Mouse (Mus musculus): ENCODE measurements at regions not wholly inside any gene's neighbourhood (a gene's known extent, or its start where the extent isn't known, plus 50 kb on each side); places are given as distances from the start of the nearest gene placed in this dataset.

DNA sequence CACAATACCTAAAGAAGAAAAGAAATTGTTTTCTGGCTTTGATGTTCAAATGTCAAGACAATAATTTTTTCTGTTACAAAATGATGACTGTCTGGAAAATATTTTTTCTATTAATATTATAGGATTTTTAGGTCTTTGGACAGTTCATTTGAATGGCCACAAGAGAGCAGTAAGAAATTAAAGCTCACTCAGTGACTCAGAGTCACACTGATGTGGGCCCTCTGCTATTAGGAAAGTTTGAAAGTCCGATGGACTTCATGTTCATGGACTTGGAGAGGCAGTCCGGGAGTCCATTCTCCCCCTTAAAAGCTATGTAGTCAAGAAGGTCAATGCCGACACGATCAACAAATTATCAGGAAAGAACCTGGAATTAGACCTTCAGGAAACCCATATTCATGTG lies 657.0 kb downstream of the Mecom start:
- DNase-seq (ENCODE audit: low spot score in 2 of 2), result no peak

DNA sequence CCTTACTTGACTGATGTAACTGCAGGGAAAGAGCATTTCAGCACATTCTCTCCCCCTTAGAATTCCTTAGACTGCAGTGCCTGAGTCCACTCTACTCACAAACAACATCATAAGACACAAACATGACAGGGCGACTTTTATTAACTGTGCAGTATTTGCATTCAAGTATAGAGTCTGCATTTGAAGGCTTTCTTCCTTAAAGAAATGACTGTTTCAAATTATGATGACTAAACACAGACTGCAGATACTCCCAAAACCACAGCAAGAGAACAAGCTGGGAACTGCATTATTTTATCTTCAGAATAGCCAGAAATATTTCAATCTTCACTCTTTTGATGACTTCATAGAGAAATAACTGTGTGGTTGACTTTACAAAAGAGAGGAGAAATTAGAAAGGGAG lies 657.5 kb downstream of the Mecom start:
- no peak for DNase-seq (ENCODE audit: low spot score in 2 of 2)

DNA sequence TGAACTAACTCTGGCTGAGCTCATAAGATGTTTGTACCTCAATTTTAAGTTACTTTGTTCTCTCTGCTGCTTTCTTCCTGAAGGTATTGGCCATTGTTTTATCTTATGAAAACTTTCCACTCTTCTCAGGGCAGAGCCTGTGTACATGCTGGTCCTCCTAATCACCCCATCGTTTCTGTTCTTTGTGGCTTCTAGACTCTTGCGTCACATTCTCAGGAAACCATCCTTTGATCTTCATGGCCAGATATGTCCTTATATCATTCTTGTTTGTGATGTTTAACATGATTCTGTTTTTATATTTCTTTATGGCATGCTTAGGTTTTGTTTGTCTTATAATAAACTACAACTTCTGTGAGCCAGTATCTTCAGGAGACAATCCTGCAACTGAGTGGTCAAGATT lies 658.2 kb downstream of the Mecom start:
- DNase-seq (ENCODE audit: low spot score in 2 of 2), result no peak

DNA sequence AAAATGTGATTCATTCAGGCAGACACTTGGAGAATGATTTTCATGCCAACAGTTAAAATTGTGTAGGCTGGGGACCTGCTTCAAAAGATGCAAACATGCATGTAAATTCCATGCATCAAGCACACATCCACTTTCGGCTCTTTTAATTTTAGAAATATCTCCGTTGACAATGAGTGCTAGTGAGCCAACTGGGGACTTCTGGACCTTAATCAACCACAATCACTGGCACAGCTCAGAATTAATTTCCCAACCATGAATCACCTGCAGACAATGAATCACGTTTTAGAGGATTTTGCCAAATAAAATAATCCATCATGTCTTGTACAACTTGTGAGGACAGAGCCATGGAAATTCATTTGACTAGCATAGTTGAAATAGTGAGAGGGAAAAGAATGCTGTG lies 667.8 kb downstream of the Mecom start:
- DNase-seq (ENCODE audit: low spot score in 2 of 2), result no peak

DNA sequence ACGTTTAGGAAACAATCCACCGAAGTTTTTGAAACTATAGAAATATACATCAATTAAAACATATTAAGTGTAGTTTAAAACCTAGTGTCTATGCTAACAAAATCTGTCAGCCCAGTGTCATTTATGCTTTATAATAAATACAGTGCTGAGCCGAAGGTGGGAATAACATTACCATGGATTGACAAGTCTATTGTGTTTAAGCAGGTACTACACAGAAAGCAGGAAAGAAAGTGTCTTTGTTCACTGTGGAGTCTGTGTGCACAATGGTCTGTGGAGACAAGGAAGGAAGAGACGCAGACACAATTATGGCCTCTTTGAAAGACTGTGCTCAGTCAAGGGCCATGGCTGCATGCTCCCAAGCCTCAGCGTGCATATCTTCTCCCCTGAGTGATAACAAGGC lies 672.0 kb downstream of the Mecom start:
- DNase-seq (ENCODE audit: low spot score in 2 of 2), result no peak

DNA sequence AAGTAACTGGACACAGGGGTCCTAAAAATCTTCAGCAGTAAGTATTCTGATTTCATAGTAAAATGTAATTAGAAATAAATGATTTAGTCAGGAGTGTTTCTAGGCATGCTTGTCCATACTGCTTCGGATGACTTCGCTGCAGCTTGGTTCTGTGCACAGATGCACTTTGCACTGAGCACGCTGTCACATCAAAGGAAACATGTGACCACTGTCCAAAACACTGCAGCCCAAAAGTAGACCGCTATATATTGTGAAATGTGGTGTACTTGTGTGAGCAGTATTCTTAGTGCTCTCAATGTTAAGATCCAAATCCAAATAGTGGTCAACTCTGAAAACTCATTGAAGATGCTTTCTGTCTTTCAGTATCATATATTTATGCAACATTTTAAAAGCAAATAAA lies 685.4 kb downstream of the Mecom start:
- DNase-seq (ENCODE audit: low spot score in 2 of 2), result no peak

DNA sequence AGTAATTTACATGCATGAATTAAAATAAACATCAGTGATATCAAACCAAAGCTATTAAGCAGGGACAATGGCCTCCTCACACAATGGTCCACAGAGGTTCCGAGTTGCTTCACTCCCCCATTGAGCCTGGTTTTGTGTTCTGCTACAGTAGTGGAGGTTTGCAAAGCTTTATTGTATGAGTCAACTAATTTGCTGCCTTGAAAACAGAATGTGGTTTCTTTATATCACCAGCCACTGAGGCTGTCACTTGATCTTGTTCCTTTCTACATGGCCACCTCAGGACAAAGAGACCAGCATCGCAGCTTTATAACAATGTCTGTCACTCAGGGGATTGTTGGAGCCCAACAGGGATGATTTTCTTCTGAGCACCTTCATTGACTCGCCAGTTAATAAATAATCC lies 695.3 kb downstream of the Mecom start:
- DNase-seq (ENCODE audit: low spot score in 2 of 2), result no peak

DNA sequence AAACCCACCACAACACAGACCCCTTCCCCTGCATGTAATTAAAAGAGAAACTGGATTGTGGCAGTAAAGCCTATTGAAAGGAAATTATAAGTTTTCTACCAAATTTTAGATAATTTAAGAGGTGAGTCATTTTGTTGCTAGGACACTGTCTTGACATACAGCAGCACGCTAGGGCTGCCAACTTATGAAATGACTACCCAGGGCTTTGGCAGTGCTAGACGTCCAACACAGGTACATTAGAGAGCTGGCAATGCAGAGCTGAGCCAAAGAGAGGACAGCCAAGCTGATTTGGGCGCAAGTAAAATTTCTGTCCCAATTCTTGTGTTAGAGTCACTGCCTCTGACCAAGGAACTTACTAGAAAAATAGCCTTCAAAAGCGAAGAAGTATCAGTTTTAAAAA lies 712.4 kb downstream of the Mecom start:
- DNase-seq (ENCODE audit: low spot score in 2 of 2), result no peak

DNA sequence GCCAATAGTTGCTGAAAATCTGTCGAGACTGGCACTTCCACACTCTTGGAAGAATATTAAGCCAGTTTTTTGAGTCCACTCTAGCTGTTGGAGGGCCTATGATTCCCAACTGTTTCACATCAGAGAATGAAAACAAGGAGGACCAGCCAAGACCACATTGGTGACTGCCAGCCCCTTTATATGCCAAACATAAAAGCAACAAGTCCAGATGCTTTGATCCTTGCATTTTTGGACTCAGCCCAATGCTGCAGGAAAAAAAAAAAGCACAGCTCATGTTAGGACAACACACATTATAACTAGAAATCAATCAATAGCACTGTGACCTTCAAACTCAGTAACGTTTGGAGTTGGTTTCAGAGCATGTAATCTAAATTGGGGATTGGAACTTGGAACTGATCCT lies 712.9 kb downstream of the Mecom start:
- no peak for DNase-seq (ENCODE audit: low spot score in 2 of 2)

DNA sequence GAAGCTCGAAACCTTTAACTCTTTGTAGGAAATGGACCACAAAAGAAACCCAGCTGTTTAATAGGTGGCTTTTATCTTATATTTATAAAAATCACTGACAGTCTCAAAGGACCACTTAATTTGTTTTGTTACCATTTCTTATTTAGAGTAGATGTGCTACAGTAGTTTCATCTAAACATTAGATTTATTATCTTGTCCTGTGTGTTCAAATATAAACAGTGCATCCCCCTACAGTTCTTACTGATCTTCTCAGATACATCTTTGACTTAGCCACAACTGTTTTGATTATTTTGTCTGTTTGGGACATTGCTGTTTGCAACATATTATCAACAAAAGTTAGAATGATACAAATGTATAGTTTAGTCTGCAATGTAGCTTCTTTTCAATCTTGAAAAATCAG lies 716.5 kb downstream of the Mecom start:
- DNase-seq (ENCODE audit: low spot score in 2 of 2), result no peak

DNA sequence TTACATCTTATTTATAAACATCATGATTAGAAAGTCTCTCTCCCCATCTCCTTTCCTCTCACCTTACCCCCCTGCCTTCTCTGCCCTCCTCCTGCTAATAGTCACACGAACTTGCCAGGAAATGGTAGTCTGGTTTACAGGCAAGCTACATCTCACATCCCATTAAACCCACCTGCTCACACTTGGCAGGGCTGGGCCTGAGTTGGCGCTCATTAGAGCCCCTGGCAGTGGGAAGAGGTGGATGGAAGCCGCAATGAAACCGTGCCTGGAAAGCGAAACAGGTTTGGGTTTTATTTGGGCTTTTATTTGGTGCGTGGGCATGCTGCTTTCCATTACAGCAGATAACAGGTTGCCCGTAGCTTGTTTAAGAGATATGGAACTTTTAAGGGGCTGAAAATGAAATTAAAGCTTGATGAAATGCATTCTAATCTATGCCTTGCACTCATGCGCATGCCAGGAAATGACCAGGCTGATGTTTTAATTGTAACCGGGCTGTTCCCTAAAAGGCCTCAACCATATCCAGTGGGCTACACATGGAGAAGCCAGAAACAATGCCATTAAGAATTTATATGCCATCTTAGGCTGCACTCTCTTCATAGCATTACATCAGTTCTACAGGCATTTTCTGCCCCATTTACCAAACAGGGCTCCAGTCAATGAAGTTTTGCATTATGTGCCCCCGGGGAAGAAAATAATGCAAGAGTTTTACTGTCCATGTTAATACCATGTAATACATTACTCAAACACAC lies 725.0 kb downstream of the Mecom start:
- DNase-seq (ENCODE audit: low spot score in 2 of 2), result no peak

DNA sequence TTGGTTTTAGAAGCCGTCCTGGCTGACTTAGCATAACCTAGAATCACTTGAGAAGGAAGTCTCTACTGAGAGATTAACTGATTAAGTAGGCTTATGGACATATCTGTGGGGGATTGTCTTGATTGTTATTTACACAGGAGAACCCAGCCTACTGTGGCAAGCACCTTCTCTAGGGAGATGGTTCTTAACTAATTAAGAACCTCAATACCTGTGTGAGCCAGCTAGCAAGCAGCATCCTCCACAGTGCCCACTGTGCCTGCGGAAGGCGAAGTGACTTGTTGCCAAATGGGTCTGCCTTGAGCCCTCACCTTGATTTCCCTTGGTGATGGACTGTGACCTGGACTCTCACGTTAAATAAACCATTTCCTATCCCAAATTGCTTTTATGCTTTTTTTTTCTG lies 730.8 kb downstream of the Mecom start:
- no peak for DNase-seq (ENCODE audit: low spot score in 2 of 2)

DNA sequence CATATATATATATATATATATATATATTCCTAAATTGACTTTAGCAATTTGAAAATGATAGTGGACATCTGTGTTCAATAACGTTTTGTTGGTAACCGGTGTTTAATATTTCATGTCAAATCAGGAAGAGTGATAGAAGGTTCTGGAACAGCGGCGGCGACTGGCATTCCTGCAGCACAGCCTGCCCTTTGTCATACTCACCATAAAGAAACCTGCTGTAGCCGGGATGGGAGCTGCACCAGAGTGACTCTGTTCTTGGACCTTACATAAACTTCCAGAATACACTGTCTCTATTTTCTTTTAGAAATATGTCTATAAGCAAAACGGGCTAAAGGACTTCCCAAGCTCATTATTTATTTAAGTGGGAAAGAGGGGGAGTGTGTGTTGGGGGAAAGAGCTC lies 731.5 kb downstream of the Egfem1 start:
- DNase-seq (ENCODE audit: low spot score in 2 of 2), result no peak

DNA sequence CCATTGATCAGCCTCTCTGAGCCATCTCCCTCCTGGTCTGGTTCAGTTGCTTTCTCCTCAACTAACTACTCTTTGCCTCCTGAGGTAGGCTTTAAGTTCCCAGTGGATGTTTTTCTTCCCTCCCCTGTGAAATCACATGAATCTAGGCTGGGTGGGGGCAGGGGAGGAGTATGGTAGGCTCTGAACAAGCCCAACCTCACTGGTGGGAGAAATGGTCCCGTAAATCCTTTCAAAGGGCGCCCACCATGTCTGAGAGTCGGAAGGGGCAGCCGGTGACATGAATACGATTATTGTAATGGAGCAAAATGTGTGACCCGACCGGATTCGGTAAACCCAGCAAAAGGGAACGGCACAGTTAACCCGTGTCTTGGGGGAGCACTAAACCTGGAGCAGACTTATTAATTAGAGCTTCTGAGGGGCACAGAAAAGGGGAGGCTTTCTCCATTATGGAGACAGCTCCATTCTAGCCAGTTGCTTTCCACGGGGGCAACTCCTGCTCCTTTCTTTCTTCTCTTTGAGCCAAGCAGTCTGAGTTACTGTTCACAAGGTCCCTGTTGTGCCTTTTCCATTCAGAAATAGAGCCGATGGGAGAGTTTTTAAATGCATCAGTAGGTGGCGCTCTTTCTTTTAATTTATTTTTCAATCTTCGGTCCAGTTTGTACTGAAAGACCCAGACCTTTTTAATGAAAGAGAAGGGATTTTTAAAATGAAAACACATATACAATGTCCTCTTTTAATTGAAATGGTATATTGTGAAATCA lies 730.8 kb downstream of the Egfem1 start:
- DNase-seq (ENCODE audit: low spot score in 2 of 2), result peak; percentile 10 to 11

DNA sequence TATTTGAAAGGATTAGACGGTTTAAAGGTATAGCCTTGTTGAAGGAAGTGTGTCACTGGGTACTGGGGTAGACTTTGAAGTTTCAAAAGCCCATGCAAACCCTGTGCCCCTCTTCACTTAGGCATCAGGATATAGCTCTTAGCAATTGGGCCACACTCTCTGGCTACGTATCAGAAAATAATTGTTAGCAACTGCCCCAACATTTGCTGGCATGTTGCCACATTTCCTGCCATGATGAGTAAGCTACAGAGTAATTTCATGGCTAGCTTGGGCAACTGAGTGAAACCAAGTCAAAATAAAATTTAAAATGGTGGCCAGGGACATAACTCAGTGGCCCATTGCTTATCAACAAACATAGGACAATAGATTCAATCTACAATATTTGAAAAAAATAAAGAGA lies 724.2 kb downstream of the Egfem1 start:
- no peak for DNase-seq (ENCODE audit: low spot score in 2 of 2)

DNA sequence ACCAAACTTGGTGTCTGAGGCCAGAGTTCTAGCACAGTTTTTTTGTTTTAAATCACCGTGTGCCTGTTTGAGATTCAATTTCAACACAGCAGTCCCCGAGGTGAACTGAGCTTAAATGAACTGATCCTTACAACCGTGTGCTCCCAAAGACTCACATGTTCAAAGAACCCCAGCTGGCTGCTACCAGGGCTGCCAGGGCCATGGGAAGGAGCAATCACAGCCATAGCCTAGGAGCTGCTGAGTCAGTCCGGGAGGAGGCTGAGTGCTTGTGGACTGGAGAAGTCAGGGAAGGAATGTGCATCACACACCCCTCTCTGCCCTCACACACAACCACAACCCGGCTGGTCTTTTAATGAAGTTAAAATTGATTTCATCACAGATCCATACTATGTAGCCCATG lies 721.6 kb downstream of the Egfem1 start:
- no peak for DNase-seq (ENCODE audit: low spot score in 2 of 2)

DNA sequence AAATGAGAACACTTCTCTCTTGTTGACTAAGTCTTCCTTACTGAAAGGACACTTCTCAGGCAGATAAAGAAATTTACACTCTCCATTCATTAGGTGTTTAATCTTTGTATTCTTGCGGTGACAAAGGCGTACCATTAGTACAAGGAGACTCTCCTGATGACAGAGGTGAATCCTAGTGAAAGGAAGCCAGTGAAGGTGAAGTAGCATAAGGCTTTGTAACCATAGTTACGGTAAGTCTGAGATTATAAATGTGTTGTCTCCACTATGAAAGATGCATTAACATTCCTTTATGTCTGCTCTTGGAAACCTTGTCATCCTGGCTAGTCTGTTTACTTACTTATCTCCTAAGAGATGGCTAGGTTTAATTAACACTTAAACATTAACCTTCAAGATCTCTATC lies 719.3 kb downstream of the Egfem1 start:
- no peak for DNase-seq (ENCODE audit: low spot score in 2 of 2)

DNA sequence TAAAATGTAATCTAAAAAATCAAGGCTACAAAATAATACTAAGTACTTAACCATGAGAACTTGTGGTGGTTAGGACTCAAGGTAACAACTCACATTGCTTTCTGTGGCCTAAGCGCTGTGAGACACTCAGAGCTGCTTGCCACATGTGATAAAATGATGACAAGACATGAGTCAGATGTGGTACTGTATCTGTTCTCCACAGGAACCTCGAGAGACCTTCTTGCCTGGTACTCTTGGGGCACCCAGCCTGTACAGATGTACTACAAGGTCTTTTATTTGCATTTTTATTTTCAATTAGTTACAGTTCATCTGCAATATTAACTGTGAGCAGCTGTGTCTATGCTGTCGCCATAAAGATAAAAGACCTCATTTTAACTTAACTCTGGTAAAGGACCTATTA lies 692.5 kb downstream of the Egfem1 start:
- DNase-seq (ENCODE audit: low spot score in 2 of 2), result no peak

DNA sequence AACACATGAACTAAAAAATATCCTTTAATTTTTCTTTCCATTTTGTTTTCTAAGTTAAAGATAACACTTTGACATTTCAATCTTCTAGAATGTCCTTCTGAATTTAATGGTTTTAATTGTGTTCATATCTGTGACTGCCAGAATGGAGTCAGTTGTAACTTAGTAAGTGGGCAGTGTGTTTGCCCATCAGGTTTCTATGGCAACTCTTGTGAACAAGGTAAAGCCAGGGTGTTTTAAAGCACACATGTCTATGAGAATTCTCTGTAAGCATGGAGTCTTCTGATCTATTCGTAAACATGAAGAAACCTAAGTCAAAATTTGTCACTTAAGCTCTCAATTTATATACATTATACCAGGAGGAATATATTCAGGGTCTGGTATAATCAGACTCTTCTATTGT lies 689.4 kb downstream of the Egfem1 start:
- DNase-seq (ENCODE audit: low spot score in 2 of 2), result no peak

DNA sequence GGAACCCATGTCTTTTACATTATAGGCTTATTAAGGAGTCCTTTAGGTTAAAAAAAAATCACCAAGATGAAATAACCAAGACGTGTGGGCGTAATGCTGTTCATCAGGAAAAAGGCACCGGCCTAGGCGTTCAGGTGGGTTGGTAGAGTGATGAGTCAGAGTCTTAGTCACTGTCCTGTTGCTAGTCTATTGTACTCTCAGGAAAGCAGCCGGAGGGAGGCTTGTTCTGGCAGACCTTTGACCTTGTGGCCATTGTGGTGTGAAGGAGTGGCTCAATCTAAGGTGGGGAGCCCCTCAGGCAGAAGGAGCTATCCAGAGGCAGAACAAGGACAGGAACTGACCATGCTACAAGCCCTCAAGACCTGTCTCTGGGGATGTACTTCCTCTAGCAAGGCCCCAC lies 686.8 kb downstream of the Egfem1 start:
- DNase-seq (ENCODE audit: low spot score in 2 of 2), result no peak

DNA sequence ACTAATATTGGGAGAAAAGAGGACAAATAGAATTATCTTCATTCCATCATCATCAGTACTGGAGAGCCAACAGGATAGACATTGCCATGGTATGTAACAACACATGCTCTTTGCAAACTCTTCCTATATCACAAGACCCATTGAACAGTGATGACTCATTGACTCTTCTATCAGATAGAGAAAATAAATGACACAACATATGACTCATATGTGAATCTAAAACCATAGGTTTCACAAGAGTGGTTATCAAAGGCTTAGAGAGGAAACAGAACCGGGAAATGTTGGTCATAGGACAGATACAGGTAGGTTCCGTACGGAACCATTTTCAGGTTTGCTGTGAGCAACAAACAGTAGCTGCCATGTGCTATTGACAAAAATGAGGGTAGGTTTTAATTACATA lies 682.2 kb downstream of the Egfem1 start:
- DNase-seq (ENCODE audit: low spot score in 2 of 2), result no peak

DNA sequence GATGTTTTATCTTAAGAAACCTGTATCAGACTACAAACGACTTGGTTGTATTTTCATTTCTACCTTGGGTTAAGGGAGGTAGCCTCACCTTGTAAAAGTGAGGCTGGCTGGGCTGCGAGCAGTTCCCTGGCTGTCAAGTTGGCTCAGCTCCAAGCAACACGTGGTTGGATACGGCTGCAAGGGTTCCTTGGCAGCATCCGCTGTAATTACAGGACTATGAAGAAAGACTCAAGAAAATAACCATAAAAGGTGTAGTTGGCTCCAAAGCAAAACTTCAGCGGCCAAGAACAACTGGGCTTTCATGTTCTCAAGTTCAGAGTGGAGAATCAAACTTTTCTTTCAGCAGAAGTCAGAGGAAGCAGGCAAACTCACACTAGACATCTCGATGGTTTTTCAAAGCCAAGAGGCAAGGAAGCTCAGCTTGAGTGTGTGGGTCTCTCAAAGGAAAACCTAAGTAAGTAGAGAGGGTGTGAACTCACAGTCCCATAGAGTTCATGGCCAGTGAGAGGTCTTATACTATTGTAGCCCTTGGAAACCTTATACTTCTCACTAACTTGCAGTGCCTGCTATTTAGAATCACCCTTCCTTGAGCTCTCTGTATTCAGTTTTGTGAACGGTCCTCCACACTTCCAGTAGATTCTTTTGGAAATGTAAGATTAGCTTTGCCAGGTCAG lies 676.1 kb downstream of the Egfem1 start:
- DNase-seq (ENCODE audit: low spot score in 2 of 2), result no peak

All from left cerebral cortex, adult 18-20 months (tissue).